Mouse (Mus musculus) liver, adult 2 months (tissue): ENCODE data around the gene Gm43552. TPM values are rescaled to one million over a fixed set of nuclear protein-coding genes. Genes with fewer than 3 reads are reported as not detected.

Source experiments
- DNase-seq: peaks from one replicate; pipeline ENCODE4 v3.0.0-alpha.2; 2011; ENCODE audit warnings: low read depth, low spot score; ENCODE audit errors: extremely low read depth
- H3K27ac ChIP-seq: fragments of 200-500 bp; replicated peaks from 2 replicates; pipeline ENCODE4 v1.5.1; 2012; ENCODE audit warnings: low read depth, mild to moderate bottlenecking, control low read depth, inconsistent platforms, low read length; ENCODE audit not compliant: insufficient read depth
- H3K27me3 ChIP-seq: fragments of 200-500 bp; 2 replicates; pipeline ENCODE4 v1.6.1; 2012; ENCODE audit warnings: mild to moderate bottlenecking, moderate library complexity, low read length, inconsistent platforms; ENCODE audit not compliant: control insufficient read depth, insufficient read depth
- H3K36me3 ChIP-seq: fragments of 200-500 bp; 2 replicates; pipeline ENCODE4 v1.6.1; 2012; ENCODE audit warnings: low read length, inconsistent platforms; ENCODE audit not compliant: control insufficient read depth, insufficient read depth
- H3K4me1 ChIP-seq: fragments of 200-500 bp; 2 replicates; pipeline ENCODE4 v1.6.1; 2011; ENCODE audit warnings: low read length; ENCODE audit not compliant: control insufficient read depth, insufficient read depth
- H3K4me3 ChIP-seq: fragments of 200-500 bp; 2 replicates; pipeline ENCODE4 v1.5.1; 2011; ENCODE audit warnings: low read depth, mild to moderate bottlenecking, control low read depth, low read length, moderate library complexity; ENCODE audit not compliant: insufficient read depth
- H3K79me2 ChIP-seq: fragments of 200-500 bp; 2 replicates; pipeline ENCODE4 v1.6.1; 2012; ENCODE audit warnings: inconsistent platforms, mild to moderate bottlenecking, low read length, moderate library complexity; ENCODE audit not compliant: control insufficient read depth, insufficient read depth
- H3K9ac ChIP-seq: fragments of 200-500 bp; 2 replicates; pipeline ENCODE4 v1.6.1; 2012; ENCODE audit warnings: low read depth, mild to moderate bottlenecking, control low read depth, inconsistent platforms, low read length
- CTCF ChIP-seq: fragments of 200-500 bp; IDR thresholded peaks from 2 replicates; pipeline ENCODE4 v1.5.1; 2011; ENCODE audit warnings: low read depth, low read length, control low read depth
- POLR2A ChIP-seq: fragments of 200-500 bp; IDR thresholded peaks from 2 replicates; pipeline ENCODE4 v1.6.1; 2011; ENCODE audit warnings: low read length, control low read depth; ENCODE audit not compliant: insufficient read depth; ENCODE audit errors: extremely low read depth
- WGBS: fragments of 180-500 bp; shearing (Covaris S2); methylation state at CpG from one replicate; pipeline ENCODE4 v1.1.7; 2018; 5-methylcytosine and 5-hydroxymethylcytosine counted together
- polyA plus RNA-seq: library from polyadenylated mRNA; depleted of rRNA; stranded (reverse); fragments of >200 nt; gene quantifications from 2 replicates; pipeline ENCODE4 v1.2.3, GENCODE M21; 2012; rRNA removed
- total RNA-seq: library from RNA; depleted of rRNA; stranded (reverse); fragments of >200 nt; gene quantifications from 2 replicates; pipeline ENCODE4 v1.2.3, GENCODE M21; 2014; rRNA removed

The Gm43552 gene
- total RNA-seq (not detected in 2 replicates), polyA plus RNA-seq (14.5 and 16.3 TPM in 2 replicates)

DNA sequence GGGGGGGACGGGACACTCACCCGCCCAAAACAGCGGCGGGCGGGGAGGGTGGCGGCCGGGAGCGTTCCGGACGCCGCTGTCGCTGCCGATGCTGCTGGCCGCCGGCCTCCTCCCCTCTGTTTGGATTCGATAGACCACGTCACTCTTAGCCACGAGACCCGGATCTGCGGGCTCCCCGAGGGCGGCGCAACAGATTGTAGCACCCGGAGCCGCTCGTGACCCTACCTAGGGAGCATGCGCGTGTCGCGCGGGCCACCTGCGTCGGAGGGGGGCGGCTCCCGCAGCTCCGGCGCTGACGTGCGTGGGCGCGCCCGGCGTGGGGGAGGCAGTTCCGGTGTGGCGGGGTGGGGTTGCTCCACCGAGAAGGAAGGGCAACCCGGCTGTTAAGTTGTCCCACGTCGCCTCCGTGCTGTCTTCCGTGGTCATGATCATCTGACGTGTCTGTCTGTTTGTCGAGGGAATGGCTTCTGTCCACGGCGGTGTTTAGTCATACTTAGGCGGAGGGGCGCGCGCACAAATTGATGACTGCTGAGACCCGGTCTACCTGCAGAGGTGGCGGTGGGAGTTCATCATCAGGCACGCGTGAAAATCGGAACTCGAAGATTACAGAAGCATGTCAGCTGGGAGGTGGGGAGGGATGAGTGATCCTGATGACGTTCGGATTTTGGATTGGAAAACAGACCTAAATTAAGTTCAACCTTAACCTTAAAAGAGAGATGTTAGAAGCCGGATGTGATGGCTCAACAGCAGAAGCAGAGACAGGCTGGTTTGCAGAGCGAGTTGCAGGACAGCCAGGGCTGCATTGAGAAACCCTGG is at the start of gene Gm43552:
Gm43552 (minus strand) TSS at position 118 of the 816 bp plus-strand sequence.
- peak; percentile 78 for TF ChIP-seq POLR2A
- no peak for TF ChIP-seq CTCF
- peak within 1 kb of the TSS; percentile 71 for H3K27ac ChIP-seq
- H3K36me3 ChIP-seq: no peaks in the 10 kb centered on the region; the same call in 1 of the 2 replicates
- no peaks in the 10 kb centered on the region; the same call in 1 of the 2 replicates for H3K4me1 ChIP-seq
- DNase-seq: peak; percentile 85
- H3K9ac ChIP-seq: peak within 1 kb of the TSS; percentile 95
- under 1% methylated on average over 69 of the region's 69 CpGs for WGBS
- no peaks in the 10 kb centered on the region for H3K27me3 ChIP-seq
- H3K79me2 ChIP-seq: peaks cover 12% of the 10 kb centered on the region; the same call in 1 of the 2 replicates
- H3K4me3 ChIP-seq: peak within 1 kb of the TSS; percentile 71

DNA sequence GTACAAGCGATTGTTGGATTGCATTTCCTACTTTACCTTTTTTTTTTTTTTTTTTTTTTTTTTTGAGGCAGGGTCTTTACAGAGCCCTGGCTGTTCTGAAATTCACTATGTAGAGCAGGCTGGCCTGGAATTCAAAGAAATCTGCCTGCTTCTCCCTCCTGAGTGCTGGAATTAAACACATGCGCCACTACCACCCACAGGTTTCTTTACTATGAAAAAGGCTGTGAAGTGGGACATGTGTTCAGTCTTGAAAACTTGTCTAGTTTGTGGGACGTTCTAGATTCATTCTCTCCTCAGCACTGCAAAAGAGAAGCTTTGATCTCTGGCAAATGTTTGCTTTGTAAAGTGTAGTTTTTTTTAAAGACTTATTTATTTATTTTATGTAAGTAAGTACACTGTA is 49.3 kb upstream of the Gm43552 start:
- no peaks in the 10 kb centered on the region; the same call in 1 of the 2 replicates for H3K36me3 ChIP-seq
- H3K27ac ChIP-seq: no peak overlapping the region
- H3K9ac ChIP-seq: no peak overlapping the region
- peaks cover 29% of the 10 kb centered on the region; the same call in 1 of the 2 replicates for H3K79me2 ChIP-seq
- peaks cover 14% of the 10 kb centered on the region for H3K4me1 ChIP-seq
- 66% methylated on average over 3 of the region's 3 CpGs for WGBS
- no peak overlapping the region for H3K4me3 ChIP-seq
- H3K27me3 ChIP-seq: no peaks in the 10 kb centered on the region
- DNase-seq: no peak
- TF ChIP-seq CTCF (no peak), POLR2A (no peak)

DNA sequence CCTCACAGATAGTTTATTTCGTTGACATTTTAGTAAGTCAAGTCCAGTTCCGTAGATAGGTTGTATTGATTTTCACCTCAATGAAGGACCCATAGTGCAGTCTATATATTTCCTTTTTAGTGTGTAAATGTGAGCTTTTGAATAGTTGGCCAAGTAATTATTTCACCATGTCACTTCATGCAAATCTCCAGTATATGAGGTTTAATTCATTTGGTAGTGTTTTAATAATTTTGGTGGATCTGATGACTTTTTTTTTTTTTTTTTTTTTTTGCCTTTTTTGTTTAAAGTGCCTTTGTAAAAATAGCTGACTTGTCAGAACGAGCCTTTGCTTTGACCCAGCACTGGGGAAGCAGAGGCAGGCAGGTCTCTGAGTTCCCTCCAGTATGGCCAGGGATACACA is 47.2 kb upstream of the Gm43552 start:
- H3K27me3 ChIP-seq: no peaks in the 10 kb centered on the region
- H3K79me2 ChIP-seq: peaks cover 29% of the 10 kb centered on the region; the same call in 1 of the 2 replicates
- DNase-seq: no peak
- H3K27ac ChIP-seq: no peak overlapping the region
- WGBS: 75% methylated on average over 3 of the region's 3 CpGs
- TF ChIP-seq CTCF (no peak), POLR2A (no peak)
- peaks cover 16% of the 10 kb centered on the region for H3K4me1 ChIP-seq
- H3K4me3 ChIP-seq: no peak overlapping the region
- no peak overlapping the region for H3K9ac ChIP-seq
- no peaks in the 10 kb centered on the region; the same call in 1 of the 2 replicates for H3K36me3 ChIP-seq

DNA sequence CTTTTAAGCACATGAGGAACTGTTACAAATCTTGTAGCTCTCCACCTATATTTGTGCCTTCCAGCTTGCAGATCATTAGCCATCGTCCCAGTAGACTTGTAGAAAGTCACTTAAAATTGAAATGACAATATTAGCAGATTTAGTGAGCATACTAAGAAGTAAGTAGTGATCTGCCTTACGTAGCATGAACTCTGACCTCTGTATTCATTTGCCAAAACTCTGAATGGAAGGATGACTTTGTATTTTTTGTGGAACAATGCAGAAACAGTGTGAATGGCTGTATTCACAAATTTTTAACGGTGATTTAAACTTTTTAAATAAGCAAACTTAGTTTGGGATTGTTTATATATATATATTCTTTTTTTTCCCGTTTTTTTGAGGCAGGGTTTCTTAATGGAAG is 46.2 kb upstream of the Gm43552 start:
- Histone ChIP-seq H3K36me3 (no peaks in the 10 kb centered on the region; the same call in 1 of the 2 replicates), H3K27me3 (no peaks in the 10 kb centered on the region), H3K9ac (no peak overlapping the region), H3K4me3 (peak overlapping the region; percentile 9; the same call in 1 of the 2 replicates), H3K4me1 (peaks cover 16% of the 10 kb centered on the region), H3K79me2 (peaks cover 26% of the 10 kb centered on the region; the same call in 1 of the 2 replicates), H3K27ac (no peak overlapping the region)
- 10% methylated on average over 4 of the region's 4 CpGs for WGBS
- DNase-seq: peak; percentile 77
- TF ChIP-seq CTCF (no peak), POLR2A (no peak)

DNA sequence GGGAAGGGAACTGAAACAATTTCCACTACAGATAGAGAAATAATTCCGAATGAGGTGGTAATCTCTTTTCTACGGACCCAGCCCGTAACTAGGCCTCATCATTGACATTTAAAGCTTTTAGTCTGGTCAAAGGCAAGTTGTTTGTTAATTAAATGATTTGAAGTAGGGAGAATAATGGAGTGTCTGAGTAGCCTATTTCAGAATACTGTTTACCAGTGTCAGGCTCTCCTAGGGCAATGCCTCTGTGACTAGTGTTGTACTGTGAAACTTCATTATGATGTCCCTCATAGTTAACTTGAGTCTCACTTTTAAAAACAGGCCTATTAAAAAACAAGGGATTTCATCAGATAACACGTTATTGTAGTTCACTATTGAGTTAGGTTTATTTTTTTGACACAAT is 45.5 kb upstream of the Gm43552 start:
- peak; percentile 55 for DNase-seq
- H3K36me3 ChIP-seq: no peaks in the 10 kb centered on the region; the same call in 1 of the 2 replicates
- peak overlapping the region; percentile 99 for H3K9ac ChIP-seq
- TF ChIP-seq CTCF (no peak), POLR2A (no peak)
- peaks cover 16% of the 10 kb centered on the region for H3K4me1 ChIP-seq
- no peaks in the 10 kb centered on the region for H3K27me3 ChIP-seq
- H3K79me2 ChIP-seq: peaks cover 21% of the 10 kb centered on the region; the same call in 1 of the 2 replicates
- peak overlapping the region; percentile 97 for H3K4me3 ChIP-seq
- peak overlapping the region; percentile 93 for H3K27ac ChIP-seq
- WGBS: 0% methylated on average over 4 of the region's 4 CpGs
